Mouse (Mus musculus) liver, embryonic 14.5 days (tissue): ENCODE measurements at regions not wholly inside any gene's neighbourhood (a gene's known extent, or its start where the extent isn't known, plus 50 kb on each side); places are given as distances from the start of the nearest gene placed in this dataset.

Experiments used
- CTCF ChIP-seq: IDR thresholded peaks from 2 replicates; pipeline ENCODE4 v1.5.1; 2016; ENCODE audit warnings: antibody characterized with exemption, low read depth, control low read depth
- EP300 ChIP-seq: IDR thresholded peaks from 2 replicates; pipeline ENCODE4 v1.6.1; 2016; ENCODE audit warnings: antibody characterized with exemption, low read depth

- no peak for TF ChIP-seq CTCF
- no peak for TF ChIP-seq EP300
Observed at GRCm38 (mm10) chr2:144123395-144124034, 90.7 kb downstream of the Banf2 start.
